Mouse (Mus musculus) liver, embryonic 15.5 days (tissue): Measurements from ENCODE around the gene Acot2. TPM values are rescaled to one million over a fixed set of nuclear protein-coding genes. Genes with fewer than 3 reads are reported as not detected.
"Not testable (repeated sequence)": the region's sequence is repeated elsewhere in the genome, so short reads cannot be mapped to it uniquely, and the experiment has no call there.

Experiments used
- ATAC-seq: fragments of 200-750 bp; cut with Nextera tagmentation; 2 replicates; pipeline ENCODE4 v1.8.0; 2017; ENCODE audit warnings: moderate number of reproducible peaks, mild to moderate bottlenecking, moderate library complexity; ENCODE audit not compliant: insufficient read depth
- H3K27ac ChIP-seq: fragments of 300-500 bp; sonication (generic); replicated peaks from 2 replicates; pipeline ENCODE4 v1.5.1; 2015; ENCODE audit warnings: mild to moderate bottlenecking, inconsistent platforms
- H3K27me3 ChIP-seq: fragments of 300-500 bp; sonication (generic); 2 replicates; pipeline ENCODE4 v1.6.1; 2015; ENCODE audit warnings: mild to moderate bottlenecking, inconsistent platforms
- H3K36me3 ChIP-seq: fragments of 300-500 bp; sonication (generic); replicated peaks from 2 replicates; pipeline ENCODE4 v1.6.1; 2015; ENCODE audit warnings: moderate library complexity, mild to moderate bottlenecking, inconsistent platforms
- H3K4me1 ChIP-seq: fragments of 300-500 bp; sonication (generic); replicated peaks from 2 replicates; pipeline ENCODE4 v1.6.1; 2015; ENCODE audit warnings: inconsistent platforms
- H3K4me2 ChIP-seq: fragments of 300-500 bp; sonication (generic); 2 replicates; pipeline ENCODE4 v1.6.1; 2015; ENCODE audit warnings: moderate library complexity, mild to moderate bottlenecking, inconsistent platforms
- H3K4me3 ChIP-seq: fragments of 300-500 bp; sonication (generic); replicated peaks from 2 replicates; pipeline ENCODE4 v1.5.1; 2015; ENCODE audit warnings: mild to moderate bottlenecking, inconsistent platforms
- H3K9ac ChIP-seq: fragments of 300-500 bp; sonication (generic); 2 replicates; pipeline ENCODE4 v1.6.1; 2015; ENCODE audit warnings: moderate library complexity, mild to moderate bottlenecking, inconsistent platforms
- H3K9me3 ChIP-seq: fragments of 300-500 bp; sonication (generic); replicated peaks from 2 replicates; pipeline ENCODE4 v1.6.1; 2016; ENCODE audit warnings: inconsistent platforms
- WGBS: fragments of 180-500 bp; shearing (Covaris S2); methylation state at CpG from one replicate; pipeline ENCODE4 v1.1.7; 2015; ENCODE audit warnings: mixed read lengths; ENCODE audit not compliant: insufficient replicate concordance; 5-methylcytosine and 5-hydroxymethylcytosine counted together
- polyA plus RNA-seq: library from polyadenylated mRNA; unstranded; fragments of >200 nt; fragmentation: Nextera tagmentation; extraction: Ambion mirVana; gene quantifications from 2 replicates; pipeline ENCODE4 v1.2.1, GENCODE M21; 2015

The Acot2 gene
- polyA plus RNA-seq, 1 experiment from 2014 or later, result 12.4 TPM

DNA sequence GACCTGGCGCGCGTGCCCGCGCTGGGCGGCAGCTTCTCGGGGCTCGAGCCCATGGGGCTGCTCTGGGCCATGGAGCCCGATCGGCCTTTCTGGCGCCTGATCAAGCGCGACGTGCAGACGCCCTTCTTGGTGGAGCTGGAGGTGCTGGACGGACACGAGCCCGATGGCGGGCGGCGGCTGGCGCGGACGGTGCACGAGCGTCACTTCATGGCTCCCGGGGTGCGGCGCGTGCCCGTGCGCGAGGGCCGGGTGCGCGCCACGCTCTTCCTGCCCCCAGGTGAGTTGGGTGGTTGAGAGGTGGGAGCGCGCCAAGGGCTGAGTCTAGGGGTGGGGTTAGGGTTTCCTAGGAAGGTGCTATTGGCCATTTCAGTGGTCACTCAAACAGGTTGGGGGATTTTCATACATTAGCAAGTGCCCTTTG, 51.0 kb downstream of the Acot2 start, which contains the start of gene Gm49366:
TSS of gene Gm49366 (plus strand) at position 245 of the 421 bp plus-strand sequence.
- peak; percentile 73 for ATAC-seq
- not testable (repeated sequence) for H3K27ac ChIP-seq, H3K36me3 ChIP-seq, H3K9ac ChIP-seq, H3K9me3 ChIP-seq, H3K4me1 ChIP-seq
- Histone ChIP-seq H3K4me2 (peak within 1 kb of the TSS; percentile 61), H3K27me3 (peaks cover 18% of the 10 kb centered on the region), H3K4me3 (peak within 1 kb of the TSS; percentile 44)
- 3% methylated on average over 39 of the region's 39 CpGs for WGBS

DNA sequence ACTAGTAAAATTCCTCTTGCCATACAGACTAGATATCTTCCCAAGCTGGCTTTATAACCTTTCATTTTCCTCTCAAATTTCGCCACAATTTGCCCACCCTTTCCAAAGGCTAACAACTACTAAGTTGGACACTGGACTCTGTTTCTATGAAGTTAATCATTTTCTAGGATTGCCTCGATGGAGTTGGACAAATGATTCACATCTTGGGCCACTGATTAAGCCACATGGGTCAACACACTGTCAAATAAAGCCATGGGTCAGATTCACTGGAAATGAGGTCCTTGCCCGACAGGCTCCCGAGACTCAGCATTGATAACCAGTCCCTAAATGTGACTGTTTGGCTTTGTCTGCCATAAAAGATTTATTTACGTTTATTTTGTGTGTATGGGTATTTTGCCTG, 54.6 kb downstream of the Acot2 start:
- Histone ChIP-seq H3K4me2 (no peak overlapping the region), H3K27ac (peak overlapping the region; percentile 61; the same call in 1 of the 2 replicates)

More for the DNA sequence above, 54.6 kb downstream of the Acot2 start:
- no peaks in the 10 kb centered on the region for H3K9me3 ChIP-seq
- H3K27me3 ChIP-seq, result peaks cover 18% of the 10 kb centered on the region
- WGBS, result 54% methylated on average over 5 of the region's 5 CpGs
- peaks cover 6% of the 10 kb centered on the region; the same call in 1 of the 2 replicates for H3K4me1 ChIP-seq
- peak; percentile 43 for ATAC-seq
- H3K4me3 ChIP-seq, result no peak overlapping the region
- H3K36me3 ChIP-seq, result 0 out of 2 replicates have a peak, but pooled peaks cover 4% of the 10 kb centered on the region
- no peak overlapping the region for H3K9ac ChIP-seq

Other genes with a start within 250 kb of the Acot2 start
- gene Papln, start 224.2 kb upstream of the Acot2 start, polyA plus RNA-seq, result 0.78 and 1.7 TPM in 2 replicates
- gene Numb, start 65.9 kb upstream of the Acot2 start, polyA plus RNA-seq, result 15.0 and 15.9 TPM in 2 replicates
- gene Riox1, start 37.3 kb upstream of the Acot2 start, polyA plus RNA-seq, result 7.1 and 7.8 TPM in 2 replicates
- not detected in 2 replicates for gene Heatr4, start 3.0 kb upstream of the Acot2 start, polyA plus RNA-seq
- gene Acot1, start 21.6 kb downstream of the Acot2 start, polyA plus RNA-seq, result 35.8 and 44.5 TPM in 2 replicates
- 10.4 and 11.2 TPM in 2 replicates for gene Acot4, start 50.5 kb downstream of the Acot2 start, polyA plus RNA-seq
- not detected in 2 replicates for gene Gm49366, start 51.1 kb downstream of the Acot2 start, polyA plus RNA-seq
- gene Acot3, start 64.3 kb downstream of the Acot2 start, polyA plus RNA-seq, result 6.6 and 7.4 TPM in 2 replicates
- gene Acot5, start 81.5 kb downstream of the Acot2 start, polyA plus RNA-seq, result 0.06 TPM in 1 of 2 replicates, not detected in the other
- 0.44 and 0.66 TPM in 2 replicates for gene Acot6, start 112.8 kb downstream of the Acot2 start, polyA plus RNA-seq
- gene Dnal1, start 126.5 kb downstream of the Acot2 start, polyA plus RNA-seq, result 0.23 and 0.24 TPM in 2 replicates
- gene Pnma1, start 160.6 kb downstream of the Acot2 start, polyA plus RNA-seq, result 0.16 and 0.24 TPM in 2 replicates
- 7.7 and 8.7 TPM in 2 replicates for gene Elmsan1, start 231.0 kb downstream of the Acot2 start, polyA plus RNA-seq